Mouse (Mus musculus): Measurements from ENCODE around the gene Slc38a4. TPM values are rescaled to one million over a fixed set of nuclear protein-coding genes. Genes with fewer than 3 reads are reported as not detected.

Slc38a4 gene
- polyA plus RNA-seq, 1 experiment from 2014 or later = 50.5 TPM

DNA sequence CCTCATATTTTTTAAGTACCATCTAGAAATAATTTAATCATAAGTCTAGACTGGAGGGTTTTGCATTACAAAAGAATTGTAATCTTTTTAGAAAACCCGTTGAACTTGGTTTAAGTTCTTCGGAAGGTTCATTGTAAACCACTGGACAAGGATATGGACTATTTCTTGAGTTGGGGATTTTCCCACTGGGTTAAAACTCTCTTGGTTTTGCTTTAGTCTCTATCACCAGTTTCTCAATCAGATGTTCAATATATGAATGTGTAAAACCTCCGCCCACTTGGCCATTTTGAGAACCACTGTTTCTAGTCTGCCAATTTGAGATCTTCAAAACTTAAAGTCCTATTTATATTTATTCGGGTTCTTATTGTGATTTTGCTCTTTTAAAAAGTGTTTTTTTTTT lies 25.6 kb downstream of the Slc38a4 start:
- H3K27ac ChIP-seq = no peak overlapping the region
- H3K4me3 ChIP-seq (replicated peaks) = no peak overlapping the region
- ATAC-seq = no peak
- no peak overlapping the region for H3K9ac ChIP-seq
- H3K36me3 ChIP-seq = no peaks in the 10 kb centered on the region
- no peak overlapping the region for H3K4me2 ChIP-seq (replicated peaks)
- 87% methylated on average over 4 of the region's 4 CpGs for WGBS
- H3K27me3 ChIP-seq (replicated peaks) = no peaks in the 10 kb centered on the region
- no peaks in the 10 kb centered on the region; the same call in 1 of the 2 replicates for H3K4me1 ChIP-seq (replicated peaks)
- no peaks in the 10 kb centered on the region for H3K9me3 ChIP-seq

DNA sequence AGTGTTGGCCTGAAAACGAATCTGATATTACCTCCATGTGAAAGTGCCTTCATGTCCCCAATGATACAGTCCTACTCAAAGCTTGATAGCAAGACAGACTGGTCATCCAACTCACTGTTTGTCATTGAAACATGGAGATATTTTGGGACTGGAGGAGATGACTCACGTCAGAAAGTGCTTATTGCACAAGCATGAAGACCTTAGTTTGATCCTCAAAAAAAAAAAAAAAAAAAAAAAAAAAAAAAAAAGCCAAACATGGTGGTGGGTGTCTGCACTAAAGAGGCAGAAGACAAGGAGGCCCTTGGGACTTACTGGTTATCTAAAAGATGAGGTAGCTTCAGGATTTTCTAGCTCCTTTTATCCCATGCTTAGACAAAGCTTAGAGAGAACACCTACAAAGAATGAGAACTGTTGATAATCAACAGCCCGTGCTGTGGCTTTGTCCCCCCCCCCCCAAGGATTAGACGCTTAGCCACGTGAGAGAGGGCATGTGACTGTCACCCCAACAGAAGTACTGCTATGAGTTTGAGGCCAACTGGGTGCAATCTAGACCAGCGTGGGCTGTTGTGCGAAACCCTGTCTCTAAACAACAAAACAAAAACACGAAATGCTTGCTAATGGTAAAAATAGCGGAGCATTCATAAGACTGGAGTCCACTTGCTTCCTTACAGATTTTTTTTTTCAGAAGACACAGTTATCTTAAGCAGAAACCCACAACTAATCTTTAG lies 26.5 kb downstream of the Slc38a4 start:
- Histone ChIP-seq H3K4me3 (replicated peaks) (no peak overlapping the region), H3K4me1 (replicated peaks) (no peaks in the 10 kb centered on the region; the same call in 1 of the 2 replicates), H3K27me3 (replicated peaks) (no peaks in the 10 kb centered on the region), H3K9ac (no peak overlapping the region), H3K36me3 (no peaks in the 10 kb centered on the region), H3K27ac (no peak overlapping the region), H3K9me3 (no peaks in the 10 kb centered on the region), H3K4me2 (replicated peaks) (no peak overlapping the region)
- no peak for ATAC-seq
- WGBS = 81% methylated on average over 9 of the region's 9 CpGs

DNA sequence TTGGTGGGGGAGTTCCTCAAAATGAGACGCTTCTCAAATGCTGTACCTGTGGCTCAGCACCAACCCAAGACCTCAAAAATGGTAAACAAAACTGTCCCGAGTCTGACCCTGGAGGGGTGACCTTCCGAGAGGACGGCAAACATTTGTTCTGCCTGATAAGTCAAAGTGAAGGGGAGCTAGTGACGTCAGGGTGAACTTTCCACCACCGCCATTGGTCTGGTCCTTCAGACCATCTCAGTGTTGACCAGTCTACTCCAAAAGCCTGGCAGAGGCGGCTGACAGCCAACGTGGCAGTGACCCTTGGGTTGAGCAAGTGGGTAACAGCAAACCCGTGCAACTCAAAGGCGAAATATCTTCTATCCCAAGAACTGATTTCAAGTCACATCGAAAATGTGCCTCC lies 27.1 kb downstream of the Slc38a4 start:
- Histone ChIP-seq H3K4me1 (replicated peaks) (no peaks in the 10 kb centered on the region; the same call in 1 of the 2 replicates), H3K4me3 (replicated peaks) (no peak overlapping the region), H3K4me2 (replicated peaks) (no peak overlapping the region), H3K27me3 (replicated peaks) (no peaks in the 10 kb centered on the region), H3K27ac (no peak overlapping the region), H3K9ac (no peak overlapping the region), H3K36me3 (no peaks in the 10 kb centered on the region), H3K9me3 (no peaks in the 10 kb centered on the region)
- WGBS = 59% methylated on average over 11 of the region's 11 CpGs
- no peak for ATAC-seq

DNA sequence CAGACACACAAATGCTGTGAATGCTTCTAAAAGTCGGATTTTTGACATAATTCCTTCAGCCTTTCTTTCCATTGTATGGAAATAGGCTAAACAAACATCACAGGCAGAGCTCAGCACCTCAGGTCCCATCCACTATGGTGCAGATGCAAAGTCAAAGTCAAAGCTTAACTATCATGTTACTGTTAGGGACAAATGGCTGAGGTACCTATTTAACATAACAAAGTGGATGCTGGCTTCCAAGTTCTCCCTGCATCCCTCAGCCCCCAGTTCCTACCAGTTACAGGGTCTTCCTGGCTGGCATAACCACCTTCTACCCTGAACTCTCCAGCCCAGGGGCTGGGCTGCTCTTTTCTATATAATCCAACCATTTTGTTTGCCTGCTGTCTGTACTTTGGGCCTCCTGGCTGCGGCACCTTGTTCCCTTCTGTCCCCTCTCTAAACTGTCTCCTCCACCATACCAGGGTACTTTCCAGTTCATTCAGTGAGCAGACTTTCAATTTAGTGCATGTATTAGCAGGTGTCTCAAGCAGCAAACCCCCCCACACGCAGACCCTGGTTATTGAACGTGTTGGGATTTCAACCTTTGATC lies 27.6 kb downstream of the Slc38a4 start:
- H3K9ac ChIP-seq = no peak overlapping the region
- H3K4me2 ChIP-seq (replicated peaks) = no peak overlapping the region
- H3K27ac ChIP-seq = no peak overlapping the region
- no peak overlapping the region for H3K4me3 ChIP-seq (replicated peaks)
- H3K27me3 ChIP-seq (replicated peaks) = no peaks in the 10 kb centered on the region
- WGBS = 42% methylated on average over 4 of the region's 4 CpGs
- ATAC-seq = no peak
- no peaks in the 10 kb centered on the region for H3K4me1 ChIP-seq (replicated peaks)
- H3K36me3 ChIP-seq = no peaks in the 10 kb centered on the region
- H3K9me3 ChIP-seq = no peaks in the 10 kb centered on the region

DNA sequence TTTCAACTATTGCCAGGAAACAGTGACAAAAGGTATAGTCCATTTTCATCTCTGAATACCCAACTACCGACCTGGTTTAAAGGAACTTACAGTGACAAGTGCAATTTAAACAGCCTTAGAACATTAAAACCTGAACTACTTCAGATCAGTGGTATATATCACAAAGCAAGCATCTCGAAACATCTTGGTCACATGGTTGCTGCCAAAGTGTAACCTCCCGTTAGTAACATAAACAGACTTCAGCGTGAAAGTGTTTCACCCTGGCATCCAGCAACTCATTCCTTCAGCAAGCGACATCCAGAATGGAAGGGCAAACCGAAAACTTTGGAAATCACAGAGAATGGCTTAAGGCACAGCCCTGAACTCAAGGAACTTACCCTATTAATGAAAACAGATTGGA lies 29.1 kb downstream of the Slc38a4 start:
- Histone ChIP-seq H3K36me3 (no peaks in the 10 kb centered on the region), H3K9me3 (no peaks in the 10 kb centered on the region), H3K27me3 (replicated peaks) (no peaks in the 10 kb centered on the region), H3K4me1 (replicated peaks) (no peaks in the 10 kb centered on the region), H3K27ac (no peak overlapping the region), H3K4me3 (replicated peaks) (no peak overlapping the region), H3K4me2 (replicated peaks) (no peak overlapping the region), H3K9ac (no peak overlapping the region)
- no peak for ATAC-seq
- 56% methylated on average over 6 of the region's 6 CpGs for WGBS

DNA sequence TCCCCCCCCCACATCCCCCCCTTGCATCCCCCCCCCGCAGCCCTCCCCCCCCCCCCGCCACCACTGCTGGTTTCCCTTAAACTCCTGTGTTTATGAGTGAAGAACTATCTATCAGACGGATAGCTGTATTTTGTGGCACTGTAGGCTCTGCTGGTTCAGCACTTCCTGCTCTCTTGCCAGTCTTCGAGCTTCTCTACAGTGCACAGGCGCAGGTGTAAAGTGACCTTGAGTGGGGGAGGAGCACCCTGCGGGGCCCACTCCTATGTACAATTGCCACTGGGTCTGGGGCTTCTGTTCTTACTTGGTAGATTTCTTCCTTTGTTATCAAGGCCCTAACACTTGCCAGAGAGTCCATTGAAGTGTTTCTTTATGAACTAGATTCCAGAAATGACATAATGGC lies 33.0 kb downstream of the Slc38a4 start:
- 34% methylated on average over 5 of the region's 6 CpGs for WGBS
- no peak overlapping the region for H3K4me3 ChIP-seq (replicated peaks)
- ATAC-seq = no peak

DNA sequence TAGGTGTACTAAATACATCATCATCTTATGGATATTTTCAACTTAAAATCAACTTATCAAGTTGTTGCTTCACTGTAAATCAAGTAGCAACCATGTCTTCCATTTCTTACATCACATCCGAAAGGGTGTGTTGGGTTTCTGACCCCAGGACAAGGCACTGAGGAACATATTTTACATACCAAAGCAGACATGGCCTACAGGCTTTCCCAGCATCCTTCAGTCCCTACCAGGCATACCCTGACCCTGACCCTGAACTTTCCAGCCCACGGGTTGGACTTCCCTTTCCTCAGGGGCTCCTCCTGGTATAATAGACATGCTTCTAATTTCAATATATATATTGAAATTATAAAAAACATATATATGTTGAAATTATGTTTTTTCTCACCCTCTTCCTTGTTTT lies 33.5 kb downstream of the Slc38a4 start:
- ATAC-seq = no peak
- H3K4me2 ChIP-seq (replicated peaks) = no peak overlapping the region

More for the DNA sequence above, 33.0 kb downstream of the Slc38a4 start:
- no peak overlapping the region for H3K27ac ChIP-seq
- H3K9me3 ChIP-seq = no peaks in the 10 kb centered on the region
- H3K36me3 ChIP-seq = no peaks in the 10 kb centered on the region
- no peaks in the 10 kb centered on the region for H3K4me1 ChIP-seq (replicated peaks)
- no peak overlapping the region for H3K9ac ChIP-seq
- no peak overlapping the region for H3K4me2 ChIP-seq (replicated peaks)
- no peaks in the 10 kb centered on the region for H3K27me3 ChIP-seq (replicated peaks)

DNA sequence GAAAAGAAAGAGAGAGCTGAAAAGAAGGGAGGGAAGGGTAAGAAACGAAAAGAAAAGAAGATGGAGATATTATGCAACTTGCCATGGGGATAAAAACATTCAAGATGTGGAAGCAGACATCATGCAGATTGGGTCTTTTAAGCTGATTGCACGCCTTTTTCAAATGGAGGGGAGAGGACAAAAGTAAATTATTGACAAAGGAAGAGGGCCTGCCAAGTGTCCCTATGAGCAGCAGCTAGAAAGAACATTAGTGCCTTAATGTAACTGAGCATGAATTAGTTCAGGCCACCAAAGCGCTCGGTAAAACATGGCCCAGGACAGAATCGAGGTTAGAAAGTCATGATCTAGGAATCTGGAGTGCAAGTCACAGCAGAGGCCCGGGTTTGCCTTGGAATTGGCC lies 35.5 kb downstream of the Slc38a4 start:
- Histone ChIP-seq H3K36me3 (no peaks in the 10 kb centered on the region), H3K4me3 (replicated peaks) (no peak overlapping the region), H3K4me2 (replicated peaks) (no peak overlapping the region), H3K27ac (no peak overlapping the region), H3K9me3 (no peaks in the 10 kb centered on the region), H3K27me3 (replicated peaks) (no peaks in the 10 kb centered on the region), H3K4me1 (replicated peaks) (no peaks in the 10 kb centered on the region), H3K9ac (no peak overlapping the region)
- WGBS = 77% methylated on average over 6 of the region's 6 CpGs
- ATAC-seq = no peak

More for the DNA sequence above, 33.5 kb downstream of the Slc38a4 start:
- Histone ChIP-seq H3K9ac (no peak overlapping the region), H3K4me1 (replicated peaks) (no peaks in the 10 kb centered on the region), H3K9me3 (no peaks in the 10 kb centered on the region), H3K36me3 (no peaks in the 10 kb centered on the region), H3K27me3 (replicated peaks) (no peaks in the 10 kb centered on the region), H3K27ac (no peak overlapping the region), H3K4me3 (replicated peaks) (no peak overlapping the region)
- WGBS = 83% methylated on average over 2 of the region's 2 CpGs

DNA sequence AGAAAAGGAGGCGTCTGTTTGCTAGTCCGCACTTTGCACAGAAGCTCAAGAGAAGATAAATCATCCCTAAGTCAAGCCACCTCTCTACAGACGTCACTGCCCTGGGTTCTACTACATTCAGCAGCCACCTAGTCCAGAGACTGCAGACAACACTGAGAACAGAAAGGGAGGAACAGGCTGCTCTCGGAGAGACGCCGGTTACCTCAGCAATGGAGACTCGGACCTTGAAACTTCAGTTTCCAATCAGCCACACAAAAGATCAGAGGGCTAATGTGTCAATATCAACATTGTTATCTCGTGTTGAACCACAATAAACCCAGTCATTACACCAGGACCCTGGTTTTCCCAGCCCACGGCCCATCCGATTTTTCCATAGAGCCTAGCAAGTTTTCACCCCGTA lies 36.4 kb downstream of the Slc38a4 start:
- Histone ChIP-seq H3K27me3 (replicated peaks) (no peaks in the 10 kb centered on the region), H3K9ac (no peak overlapping the region), H3K27ac (no peak overlapping the region; the same call in 1 of the 2 replicates), H3K9me3 (no peaks in the 10 kb centered on the region), H3K36me3 (no peaks in the 10 kb centered on the region), H3K4me1 (replicated peaks) (no peaks in the 10 kb centered on the region), H3K4me3 (replicated peaks) (peak overlapping the region; percentile 10; the same call in 1 of the 2 replicates), H3K4me2 (replicated peaks) (peak overlapping the region; percentile 52)
- ATAC-seq = no peak; the same call in 1 of the 2 replicates
- WGBS = 54% methylated on average over 11 of the region's 11 CpGs

DNA sequence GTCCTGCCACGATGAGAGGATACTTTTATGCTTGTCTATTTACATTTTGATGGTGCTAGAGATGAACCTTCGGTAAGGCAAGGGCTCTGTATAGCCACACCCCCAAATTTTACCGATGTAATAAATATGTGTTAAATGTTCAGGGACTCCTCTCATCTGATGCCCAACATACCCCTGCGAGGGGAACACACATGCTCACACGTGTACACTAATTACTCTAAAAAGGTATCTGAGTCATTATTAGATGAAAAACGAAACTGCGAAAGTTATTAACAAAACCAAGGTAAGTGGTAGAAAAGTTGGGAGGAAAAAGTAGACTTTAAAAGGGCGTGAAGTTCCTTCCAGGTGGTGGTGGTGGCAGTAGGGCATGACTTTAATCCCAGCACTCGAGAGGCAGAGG lies 38.6 kb downstream of the Slc38a4 start:
- ATAC-seq = no peak
- H3K36me3 ChIP-seq = no peaks in the 10 kb centered on the region
- 87% methylated on average over 9 of the region's 9 CpGs for WGBS
- no peak overlapping the region for H3K27ac ChIP-seq
- no peaks in the 10 kb centered on the region for H3K27me3 ChIP-seq (replicated peaks)
- no peak overlapping the region for H3K4me2 ChIP-seq (replicated peaks)
- no peak overlapping the region for H3K9ac ChIP-seq
- no peaks in the 10 kb centered on the region for H3K9me3 ChIP-seq
- H3K4me3 ChIP-seq (replicated peaks) = no peak overlapping the region
- H3K4me1 ChIP-seq (replicated peaks) = no peaks in the 10 kb centered on the region

DNA sequence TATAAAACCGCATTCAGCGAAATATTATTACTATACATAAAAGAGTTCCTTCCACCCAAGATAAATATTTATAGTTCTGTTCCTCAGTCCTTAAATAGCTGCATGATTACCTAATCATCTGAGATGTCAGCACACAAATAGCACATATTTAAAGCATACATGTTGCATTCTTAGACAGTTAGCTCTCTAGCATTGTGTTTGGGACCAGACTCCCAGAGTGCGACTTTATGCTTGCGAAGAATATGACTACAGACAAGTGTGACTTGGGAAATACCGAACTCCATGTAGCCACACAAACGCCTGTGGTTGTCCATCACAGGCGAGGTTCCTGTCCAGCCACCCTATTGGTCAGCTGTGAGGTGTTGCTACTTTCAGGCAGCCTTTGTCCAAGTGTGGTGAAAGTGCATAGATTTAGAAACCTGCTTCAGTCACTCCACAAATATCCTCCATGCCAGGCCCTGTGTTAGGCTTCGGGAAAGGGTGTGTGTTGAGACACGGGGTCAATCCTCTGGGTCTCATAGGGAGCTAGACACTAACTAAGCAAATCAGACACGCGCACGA lies 40.6 kb downstream of the Slc38a4 start:
- Histone ChIP-seq H3K27ac (no peak overlapping the region), H3K36me3 (no peaks in the 10 kb centered on the region), H3K27me3 (replicated peaks) (no peaks in the 10 kb centered on the region), H3K4me2 (replicated peaks) (no peak overlapping the region), H3K9ac (no peak overlapping the region), H3K9me3 (no peaks in the 10 kb centered on the region), H3K4me3 (replicated peaks) (no peak overlapping the region), H3K4me1 (replicated peaks) (no peaks in the 10 kb centered on the region)
- no peak for ATAC-seq
- 86% methylated on average over 12 of the region's 12 CpGs for WGBS

DNA sequence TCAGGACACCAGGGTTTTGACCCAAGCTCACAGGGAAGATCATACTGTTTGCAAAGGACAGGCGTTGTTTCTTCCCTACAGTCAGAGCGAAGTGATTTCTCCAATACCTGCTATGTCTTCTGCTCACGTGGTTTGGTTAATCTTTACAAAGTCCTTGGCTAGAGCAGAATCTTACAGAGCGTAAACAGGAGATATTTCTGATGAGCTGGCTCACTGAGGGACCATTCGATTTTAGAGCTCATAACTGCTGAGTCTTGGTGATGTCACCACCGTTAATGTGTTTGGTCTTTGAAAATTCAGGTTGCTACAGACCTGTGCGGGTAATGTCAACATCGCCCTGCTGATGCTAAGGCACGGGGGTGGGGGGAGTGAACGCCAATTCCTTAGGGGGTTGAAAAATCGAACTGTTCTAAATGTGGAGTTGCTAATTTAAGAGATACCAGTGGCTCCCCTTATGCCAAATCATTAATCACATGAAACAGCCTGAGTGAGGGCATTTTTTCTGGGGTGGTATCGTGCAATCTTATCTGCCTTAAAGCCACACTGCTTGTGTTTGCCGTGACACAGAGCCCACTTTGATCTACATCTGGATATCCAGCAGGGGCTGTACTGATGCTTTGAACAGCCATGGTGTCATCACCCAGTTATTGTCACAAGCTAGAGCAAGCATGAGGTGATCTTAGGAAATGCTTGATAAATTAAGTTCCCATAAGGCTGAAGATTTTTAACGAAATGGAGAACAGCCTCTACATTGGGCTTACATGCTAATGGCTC lies 44.0 kb downstream of the Slc38a4 start:
- WGBS = 64% methylated on average over 14 of the region's 14 CpGs
- no peak overlapping the region for H3K4me3 ChIP-seq (replicated peaks)
- H3K4me1 ChIP-seq (replicated peaks) = no peaks in the 10 kb centered on the region
- H3K27me3 ChIP-seq (replicated peaks) = no peaks in the 10 kb centered on the region
- no peak overlapping the region for H3K9ac ChIP-seq
- no peak overlapping the region for H3K4me2 ChIP-seq (replicated peaks)
- H3K36me3 ChIP-seq = no peaks in the 10 kb centered on the region
- ATAC-seq = peak; percentile 47
- no peaks in the 10 kb centered on the region for H3K9me3 ChIP-seq
- H3K27ac ChIP-seq = no peak overlapping the region
